9 mouse cellular contexts compared by ENCODE assay signal in genomic region chr3:75910257-75910656, GRCm38 (mm10). TPM values are rescaled to one million over a fixed set of nuclear protein-coding genes. Genes with fewer than 3 reads are reported as not detected.
DNase-seq lines count a peak whose midpoint lies in the region; ATAC-seq and TF ChIP-seq lines count a peak whose summit lies in the region.
"Had no signal": no experiment of that assay in that cellular context is flagged by ENCODE, and none has a peak within 500 bp of the region (broad histone marks: within the 10 kb centered on the region; RNA-seq: fewer than 3 reads in every experiment).

No protein-coding gene starts in this region.

- no peak overlapping the region for H3K9ac ChIP-seq in heart, adult 2 months (ENCODE audit: low read depth, low read length)
- H3K9ac ChIP-seq in heart, embryonic 12.5 days = no peak overlapping the region
- H3K9ac ChIP-seq in limb, embryonic 13.5 days = no peak overlapping the region
- H3K9ac ChIP-seq in neural tube, embryonic 13.5 days = no peak overlapping the region
- H3K9ac ChIP-seq: embryonic facial prominence, embryonic 12.5 days had no signal

- no peaks in the 10 kb centered on the region for H3K27me3 ChIP-seq in heart, adult 2 months (ENCODE audit: control insufficient read depth, insufficient read depth, low read length)
- no peaks in the 10 kb centered on the region for H3K27me3 ChIP-seq in heart, embryonic 12.5 days (replicated peaks)
- H3K27me3 ChIP-seq in E14TG2a.4 (ENCODE audit: insufficient read depth, low read length) = no peaks in the 10 kb centered on the region
- H3K27me3 ChIP-seq in limb, embryonic 13.5 days = no peaks in the 10 kb centered on the region
- H3K27me3 ChIP-seq in neural tube, embryonic 13.5 days = no peaks in the 10 kb centered on the region
- H3K27me3 ChIP-seq: embryonic facial prominence, embryonic 12.5 days had no signal

- ATAC-seq in heart, embryonic 12.5 days (ENCODE audit: insufficient number of reproducible peaks, low FRiP score) = no peak
- ATAC-seq in limb, embryonic 13.5 days (ENCODE audit: low FRiP score, low read depth) = peak; percentile 67; the same call in 1 of the 2 replicates
- peak; percentile 75 for ATAC-seq in neural tube, embryonic 13.5 days (ENCODE audit: low read depth)

- no peak overlapping the region for H3K27ac ChIP-seq in heart, adult 2 months
- no peak overlapping the region for H3K27ac ChIP-seq in heart, embryonic 12.5 days (ENCODE audit: poor library complexity, severe bottlenecking)
- no peak overlapping the region for H3K27ac ChIP-seq in limb, embryonic 13.5 days
- H3K27ac ChIP-seq in neural tube, embryonic 13.5 days (replicated peaks) = no peak overlapping the region
- H3K27ac ChIP-seq: embryonic facial prominence, embryonic 12.5 days had no signal

- peaks cover 2% of the 10 kb centered on the region for H3K4me1 ChIP-seq in heart, adult 2 months (ENCODE audit: control insufficient read depth, insufficient read depth, low read length)
- peaks cover 16% of the 10 kb centered on the region for H3K4me1 ChIP-seq in heart, embryonic 12.5 days (replicated peaks)
- no peaks in the 10 kb centered on the region for H3K4me1 ChIP-seq in E14TG2a.4 (replicated peaks; ENCODE audit: low read depth, low read length)
- no peaks in the 10 kb centered on the region for H3K4me1 ChIP-seq in limb, embryonic 13.5 days
- H3K4me1 ChIP-seq in neural tube, embryonic 13.5 days (replicated peaks) = peaks cover 16% of the 10 kb centered on the region
- H3K4me1 ChIP-seq: embryonic facial prominence, embryonic 12.5 days had no signal

- intact Hi-C loops in heart, adult 2 months (cut with DNase I) = loop anchor here (1.0 to 5.0 kb wide), 3 partner anchors 47 to 91 kb away; partner anchors contain the start of gene Golim4
- intact Hi-C loops in heart, postnatal 10 days (cut with DNase I) = loop anchor here (1.0 to 2.0 kb wide), 2 partner anchors 47 to 91 kb away; partner anchors contain the start of gene Golim4

- peak; percentile 90 for TF ChIP-seq CTCF in heart, adult 2 months (IDR thresholded peaks at IDR 0.05)
- TF ChIP-seq CTCF in E14TG2a.4 (conservative IDR thresholded peaks at IDR 0.05; ENCODE audit: low read length) = peak; percentile 32

- DNase-seq in heart, adult 2 months = no peak
- DNase-seq in cerebellum, adult 8-10 months = peak; percentile 35
- DNase-seq in heart, postnatal 10 days = peak; percentile 21 to 37
- DNase-seq in thymus, postnatal 36 days = no peak

- H3K79me2 ChIP-seq in heart, adult 2 months (replicated peaks; ENCODE audit: control insufficient read depth, insufficient read depth, low read length) = no peaks in the 10 kb centered on the region

- H3K9me3 ChIP-seq in heart, embryonic 12.5 days (replicated peaks) = no peaks in the 10 kb centered on the region
- no peaks in the 10 kb centered on the region for H3K9me3 ChIP-seq in E14TG2a.4 (ENCODE audit: low read length)
- H3K9me3 ChIP-seq in limb, embryonic 13.5 days = no peaks in the 10 kb centered on the region
- H3K9me3 ChIP-seq in neural tube, embryonic 13.5 days = no peaks in the 10 kb centered on the region
- H3K9me3 ChIP-seq: embryonic facial prominence, embryonic 12.5 days had no signal

- no peak overlapping the region for H3K4me3 ChIP-seq in heart, adult 2 months
- H3K4me3 ChIP-seq in heart, embryonic 12.5 days = no peak overlapping the region
- H3K4me3 ChIP-seq in E14TG2a.4 (replicated peaks; ENCODE audit: low read length) = no peak overlapping the region
- no peak overlapping the region for H3K4me3 ChIP-seq in limb, embryonic 13.5 days
- H3K4me3 ChIP-seq in neural tube, embryonic 13.5 days = no peak overlapping the region
- H3K4me3 ChIP-seq: embryonic facial prominence, embryonic 12.5 days had no signal

- H3K36me3 ChIP-seq in heart, adult 2 months (ENCODE audit: control insufficient read depth, insufficient read depth, low read length) = no peaks in the 10 kb centered on the region
- peaks cover 9% of the 10 kb centered on the region for H3K36me3 ChIP-seq in heart, embryonic 12.5 days
- no peaks in the 10 kb centered on the region for H3K36me3 ChIP-seq in E14TG2a.4 (ENCODE audit: insufficient read depth, low read length)
- H3K36me3 ChIP-seq in limb, embryonic 13.5 days = peaks cover 7% of the 10 kb centered on the region
- no peaks in the 10 kb centered on the region; the same call in 1 of the 2 replicates for H3K36me3 ChIP-seq in neural tube, embryonic 13.5 days

- no peak for TF ChIP-seq EP300 in heart, adult 2 months (IDR thresholded peaks at IDR 0.05; ENCODE audit: insufficient read depth, low read depth, low read length)

- no peak overlapping the region for H3K4me2 ChIP-seq in heart, embryonic 12.5 days
- no peak overlapping the region for H3K4me2 ChIP-seq in limb, embryonic 13.5 days (replicated peaks)
- no peak overlapping the region for H3K4me2 ChIP-seq in neural tube, embryonic 13.5 days
- H3K4me2 ChIP-seq: embryonic facial prominence, embryonic 12.5 days had no signal

- TF ChIP-seq POLR2A in heart, adult 2 months (IDR thresholded peaks at IDR 0.05; ENCODE audit: insufficient read depth, low read depth, low read length) = no peak

- 5% methylated on average over 4 of the region's 4 CpGs for WGBS in heart, adult 2 months
- 17% methylated on average over 4 of the region's 4 CpGs for WGBS in heart, embryonic 12.5 days
- WGBS in limb, embryonic 13.5 days = 10% methylated on average over 4 of the region's 4 CpGs
- 1% methylated on average over 4 of the region's 4 CpGs for WGBS in neural tube, embryonic 13.5 days

RNA-seq across cellular contexts. Expression of gene Golim4, which starts 46.5 kb away (rescaled TPM):
- 10 to 100 TPM; 15.2 to 16.5 TPM for total RNA-seq in heart, adult 2 months (2021)
- polyA plus RNA-seq in heart, adult 2 months (2012; rRNA removed) = 12.4 and 17.4 TPM in 2 replicates
- 62.9 and 69.1 TPM in 2 replicates for polyA plus RNA-seq in heart, embryonic 12.5 days (2016; fragmentation: Nextera tagmentation; extraction: Ambion mirVana)
- total RNA-seq in heart, postnatal 10 days (2021) = 10 to 100 TPM; 30.7 to 32.7 TPM
- polyA plus RNA-seq in limb, embryonic 13.5 days (2015; fragmentation: Nextera tagmentation; extraction: Ambion mirVana) = 52.9 and 55.2 TPM in 2 replicates
- 37.6 and 42.4 TPM in 2 replicates for polyA plus RNA-seq in neural tube, embryonic 13.5 days (2015; fragmentation: Nextera tagmentation; extraction: Ambion mirVana)

Comparison
In these comparisons a context has a peak if more than half of its experiments do, and no peak if none do; other contexts are left out.
1. DNase-seq: peak in cerebellum, adult 8-10 months (single experiment) and heart, postnatal 10 days (2 of 2); none in heart, adult 2 months (0 of 2) and thymus, postnatal 36 days (0 of 2).